Mouse (Mus musculus) midbrain, embryonic 13.5 days (tissue): Measurements from ENCODE around the gene Wiz. TPM values are rescaled to one million over a fixed set of nuclear protein-coding genes. Genes with fewer than 3 reads are reported as not detected.
A peak's percentile ranks its signal among the peaks of the same experiment; 100 is the strongest.

Experiments used
- ATAC-seq: fragments of 200-750 bp; cut with Nextera tagmentation; 2 replicates; pipeline ENCODE4 v1.8.0; 2017; ENCODE audit warnings: mild to moderate bottlenecking, moderate TSS enrichment, moderate library complexity
- H3K27ac ChIP-seq: fragments of 300-500 bp; sonication (generic); 2 replicates; pipeline ENCODE4 v1.5.1; 2015; ENCODE audit warnings: inconsistent platforms, mild to moderate bottlenecking, moderate library complexity
- H3K27me3 ChIP-seq: fragments of 300-500 bp; sonication (generic); 2 replicates; pipeline ENCODE4 v1.6.1; 2015; ENCODE audit warnings: mild to moderate bottlenecking, inconsistent platforms
- H3K36me3 ChIP-seq: fragments of 300-500 bp; sonication (generic); 2 replicates; pipeline ENCODE4 v1.6.1; 2015; ENCODE audit warnings: mild to moderate bottlenecking, inconsistent platforms
- H3K4me1 ChIP-seq: fragments of 300-500 bp; sonication (generic); replicated peaks from 2 replicates; pipeline ENCODE4 v1.6.1; 2015; ENCODE audit warnings: inconsistent platforms
- H3K4me2 ChIP-seq: fragments of 300-500 bp; sonication (generic); replicated peaks from 2 replicates; pipeline ENCODE4 v1.6.1; 2015; ENCODE audit warnings: moderate library complexity, mild to moderate bottlenecking, inconsistent platforms
- H3K4me3 ChIP-seq: fragments of 300-500 bp; sonication (generic); replicated peaks from 2 replicates; pipeline ENCODE4 v1.5.1; 2015; ENCODE audit warnings: mild to moderate bottlenecking, inconsistent platforms
- H3K9ac ChIP-seq: fragments of 300-500 bp; sonication (generic); replicated peaks from 2 replicates; pipeline ENCODE4 v1.6.1; 2015; ENCODE audit warnings: mild to moderate bottlenecking, inconsistent platforms
- H3K9me3 ChIP-seq: fragments of 300-500 bp; sonication (generic); 2 replicates; pipeline ENCODE4 v1.6.1; 2016; ENCODE audit warnings: mild to moderate bottlenecking, inconsistent platforms
- WGBS: fragments of 180-500 bp; shearing (Covaris S2); methylation state at CpG from one replicate; pipeline ENCODE4 v1.1.7; 2015; 5-methylcytosine and 5-hydroxymethylcytosine counted together
- polyA plus RNA-seq: library from polyadenylated mRNA; unstranded; fragments of >200 nt; fragmentation: Nextera tagmentation; extraction: Ambion mirVana; gene quantifications from 2 replicates; pipeline ENCODE4 v1.2.1, GENCODE M21; 2015

Wiz gene
- polyA plus RNA-seq, 1 experiment from 2014 or later: 36.4 TPM

DNA sequence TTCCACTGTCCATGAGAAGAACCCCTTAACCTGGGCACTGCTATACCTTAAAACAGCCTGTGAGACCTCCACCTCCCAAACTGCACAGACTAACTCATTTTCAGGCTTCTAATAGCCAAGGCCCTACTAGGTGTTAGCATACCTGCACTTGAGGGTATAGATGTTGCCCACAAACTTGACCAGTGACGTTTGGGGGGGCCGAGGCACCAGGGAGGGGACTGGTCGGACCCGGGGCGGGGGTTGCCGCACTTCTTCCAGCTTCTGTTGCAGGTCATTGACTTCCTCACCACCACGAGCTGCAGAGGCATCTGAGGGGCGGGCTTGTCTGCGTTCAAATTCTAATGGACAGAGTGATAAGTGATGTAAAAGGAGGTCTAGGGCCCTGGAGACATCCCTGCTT lies 33.0 kb downstream of the Wiz start:
- 82% methylated on average over 9 of the region's 9 CpGs for WGBS
- H3K9me3 ChIP-seq: no peaks in the 10 kb centered on the region
- peaks cover 80% of the 10 kb centered on the region for H3K36me3 ChIP-seq
- ATAC-seq: no peak
- H3K4me1 ChIP-seq: peaks cover 20% of the 10 kb centered on the region
- H3K4me3 ChIP-seq: no peak overlapping the region
- no peak overlapping the region for H3K4me2 ChIP-seq
- no peaks in the 10 kb centered on the region for H3K27me3 ChIP-seq
- no peak overlapping the region for H3K27ac ChIP-seq
- no peak overlapping the region for H3K9ac ChIP-seq

DNA sequence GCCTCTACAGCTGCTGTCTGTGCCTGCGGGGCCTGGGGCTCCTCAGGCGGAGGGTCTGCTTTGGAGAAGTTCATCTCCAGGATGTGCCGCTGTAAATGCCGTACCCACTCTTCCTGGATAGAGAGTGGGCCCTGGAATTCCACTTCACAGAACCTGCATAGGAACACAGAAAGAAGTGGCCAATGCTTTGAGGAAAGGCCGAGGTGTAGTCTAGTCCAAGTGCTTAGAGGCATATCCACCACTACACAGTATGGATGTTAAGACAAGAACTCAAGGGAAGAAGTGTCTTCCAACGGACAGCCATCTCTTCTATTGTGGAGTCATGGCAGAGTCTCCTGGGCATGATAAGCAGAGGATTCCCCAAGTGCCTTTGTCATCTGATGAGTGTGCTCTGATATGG lies 34.2 kb downstream of the Wiz start:
- Histone ChIP-seq H3K9ac (no peak overlapping the region), H3K4me2 (no peak overlapping the region), H3K9me3 (no peaks in the 10 kb centered on the region), H3K4me3 (no peak overlapping the region), H3K27ac (peak overlapping the region; percentile 64; the same call in 1 of the 2 replicates), H3K27me3 (no peaks in the 10 kb centered on the region), H3K4me1 (peaks cover 24% of the 10 kb centered on the region), H3K36me3 (peaks cover 67% of the 10 kb centered on the region)
- no peak for ATAC-seq
- 88% methylated on average over 6 of the region's 6 CpGs for WGBS

DNA sequence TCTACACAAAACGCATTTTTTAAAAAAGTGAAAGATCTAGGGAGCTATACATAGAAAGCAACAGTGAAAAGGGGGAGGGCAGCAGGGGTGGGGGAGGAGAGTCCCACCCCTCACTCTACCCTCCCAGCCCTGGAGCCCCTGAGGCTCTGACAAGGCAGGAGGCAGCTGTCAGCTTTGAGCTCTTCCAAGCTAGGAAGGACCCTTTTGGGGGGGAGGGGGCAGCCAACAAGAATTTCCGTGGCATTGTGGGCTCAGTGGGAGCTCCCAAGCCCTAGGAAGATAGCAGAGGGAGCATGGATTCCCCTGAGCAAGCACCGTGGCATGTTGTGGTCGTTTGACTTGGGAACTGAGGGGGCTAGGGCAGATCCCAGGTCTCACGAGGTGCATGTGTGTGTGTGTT lies 35.0 kb downstream of the Wiz start:
- peaks cover 30% of the 10 kb centered on the region for H3K4me1 ChIP-seq
- H3K9me3 ChIP-seq: no peaks in the 10 kb centered on the region
- no peak for ATAC-seq
- peaks cover 59% of the 10 kb centered on the region for H3K36me3 ChIP-seq
- H3K4me2 ChIP-seq: no peak overlapping the region
- H3K27me3 ChIP-seq: no peaks in the 10 kb centered on the region
- peak overlapping the region; percentile 64 for H3K27ac ChIP-seq
- no peak overlapping the region for H3K4me3 ChIP-seq
- WGBS: 39% methylated on average over 5 of the region's 5 CpGs
- H3K9ac ChIP-seq: peak overlapping the region; percentile 7; the same call in 1 of the 2 replicates

DNA sequence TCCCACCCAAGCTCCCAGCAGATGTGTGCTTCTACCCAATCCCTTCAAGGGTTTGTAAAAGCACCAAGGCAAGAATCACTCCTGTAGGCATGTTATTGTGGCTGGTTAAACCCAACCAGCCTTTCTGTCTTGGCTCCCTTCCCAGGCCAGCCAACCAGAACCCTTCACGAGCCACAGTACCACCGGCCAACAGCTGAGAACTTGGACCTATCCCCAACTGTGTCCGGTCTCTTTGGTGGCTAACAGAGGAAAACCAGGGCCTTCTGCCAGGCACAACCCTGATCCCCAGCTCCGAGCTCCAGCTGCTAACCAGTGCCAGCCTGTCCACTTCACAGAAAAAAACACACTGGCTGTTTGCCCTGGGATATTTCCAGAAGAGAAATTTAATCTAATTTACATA lies 35.5 kb downstream of the Wiz start:
- no peak overlapping the region for H3K4me3 ChIP-seq
- no peak overlapping the region; the same call in none of the 2 replicates for H3K27ac ChIP-seq
- ATAC-seq: no peak
- no peaks in the 10 kb centered on the region for H3K27me3 ChIP-seq
- no peak overlapping the region for H3K9ac ChIP-seq
- H3K4me2 ChIP-seq: no peak overlapping the region
- peaks cover 35% of the 10 kb centered on the region for H3K4me1 ChIP-seq
- peaks cover 54% of the 10 kb centered on the region for H3K36me3 ChIP-seq
- 47% methylated on average over 4 of the region's 4 CpGs for WGBS
- H3K9me3 ChIP-seq: no peaks in the 10 kb centered on the region

DNA sequence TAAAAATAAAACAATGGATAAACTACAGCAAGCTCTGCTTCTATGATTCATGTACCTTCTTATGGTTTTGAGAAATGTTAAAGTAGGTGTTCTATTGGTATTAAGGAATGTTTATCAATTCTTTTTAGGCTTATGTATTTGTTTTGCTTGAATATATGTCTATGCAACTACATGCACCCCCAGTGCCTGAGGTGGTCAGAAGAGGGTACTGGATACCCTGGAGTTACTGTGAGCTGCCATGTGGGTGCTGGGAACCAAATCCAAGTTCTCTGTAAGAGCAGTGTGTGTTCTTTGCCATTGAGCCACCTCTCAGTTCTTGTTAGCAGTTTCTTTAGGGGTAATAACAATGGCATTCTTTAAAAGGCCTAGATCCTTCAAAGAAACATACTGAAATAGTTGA lies 37.5 kb downstream of the Wiz start:
- no peak overlapping the region for H3K27ac ChIP-seq
- no peak overlapping the region for H3K9ac ChIP-seq

DNA sequence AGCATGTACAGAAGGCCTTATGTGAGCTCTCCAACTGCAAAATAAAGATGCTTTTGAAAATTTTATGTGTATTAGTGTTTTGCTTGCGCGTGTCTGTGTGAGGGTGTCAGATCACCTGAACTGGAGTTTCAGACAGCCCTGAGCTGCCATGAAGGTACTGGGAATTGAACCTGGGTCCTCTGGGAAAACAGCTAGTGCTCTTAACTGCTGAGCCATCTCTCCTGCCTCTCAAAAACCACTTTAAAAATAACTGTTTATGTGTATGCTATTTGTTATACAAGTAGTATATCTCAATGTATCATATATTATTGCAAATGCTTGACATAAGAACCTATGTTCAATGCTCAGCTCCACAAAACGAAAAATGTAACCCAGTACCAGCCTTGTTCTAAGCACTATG lies 38.0 kb downstream of the Wiz start:
- 75% methylated on average over 3 of the region's 3 CpGs for WGBS
- Histone ChIP-seq H3K27ac (no peak overlapping the region), H3K36me3 (peaks cover 30% of the 10 kb centered on the region), H3K9ac (no peak overlapping the region), H3K27me3 (no peaks in the 10 kb centered on the region), H3K4me1 (peaks cover 50% of the 10 kb centered on the region), H3K4me2 (peak overlapping the region; percentile 70), H3K9me3 (no peaks in the 10 kb centered on the region), H3K4me3 (peak overlapping the region; percentile 56)
- ATAC-seq: no peak

More for the DNA sequence above, 37.5 kb downstream of the Wiz start:
- Histone ChIP-seq H3K27me3 (no peaks in the 10 kb centered on the region), H3K4me2 (no peak overlapping the region), H3K36me3 (peaks cover 34% of the 10 kb centered on the region), H3K4me3 (no peak overlapping the region), H3K9me3 (no peaks in the 10 kb centered on the region), H3K4me1 (peaks cover 50% of the 10 kb centered on the region)
- ATAC-seq: no peak

DNA sequence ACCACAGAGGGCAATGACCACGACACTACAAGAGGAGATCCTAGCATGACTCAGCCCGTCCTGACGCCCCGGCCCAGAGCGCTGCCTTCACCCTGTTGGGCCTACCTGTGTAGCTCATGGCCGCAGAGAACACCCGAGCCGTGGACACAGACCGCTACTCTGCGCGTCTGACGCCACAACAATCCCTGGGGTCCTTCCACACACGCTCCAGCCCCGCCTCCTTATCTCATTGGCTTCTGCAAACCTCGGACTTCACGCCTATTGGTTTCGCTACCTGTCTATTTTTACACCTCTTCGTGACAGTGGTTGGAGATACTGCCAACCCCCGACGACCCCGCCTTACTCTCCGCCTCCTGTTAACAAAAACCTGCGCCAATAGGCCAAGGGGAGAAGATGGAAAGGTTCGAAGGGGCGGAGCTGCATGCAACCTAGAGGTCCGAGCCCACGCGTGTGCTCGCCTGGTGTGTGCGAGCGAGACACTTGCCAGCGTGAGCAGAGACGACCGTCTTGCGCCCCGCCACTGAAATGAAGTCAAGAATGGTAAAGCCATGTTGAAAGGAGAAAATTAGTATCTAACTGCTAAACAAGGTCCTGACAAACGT lies 38.8 kb downstream of the Wiz start, which contains the start of gene Akap8l:
TSS of gene Akap8l (minus strand) at position 226 of the 602 bp plus-strand sequence.
- no peaks in the 10 kb centered on the region for H3K27me3 ChIP-seq

DNA sequence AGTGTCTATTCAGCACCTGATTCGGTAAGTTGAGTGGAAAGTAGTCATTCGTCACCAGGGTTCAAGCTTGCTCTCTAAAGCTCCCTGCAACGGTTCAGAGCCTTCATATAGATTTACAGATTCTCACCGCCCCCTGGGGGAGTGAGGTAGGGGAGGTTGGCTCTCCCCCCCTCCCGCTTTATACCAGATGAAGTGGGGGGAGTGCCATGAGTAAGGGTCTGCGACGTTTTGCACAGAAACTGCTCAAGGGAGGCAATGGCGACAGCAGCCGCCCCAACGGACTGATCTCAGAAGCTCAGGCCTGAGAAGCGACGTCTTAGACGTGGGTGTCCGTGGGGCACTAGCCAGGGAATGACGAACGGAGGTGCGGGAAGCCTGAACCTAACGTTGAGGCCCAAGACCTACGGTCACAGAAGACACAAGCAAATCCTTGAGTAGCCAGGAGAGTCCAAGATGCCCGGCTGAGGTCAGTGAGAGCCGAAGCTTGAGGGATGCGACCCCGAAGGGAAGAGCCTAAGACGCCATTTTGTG lies 39.3 kb downstream of the Wiz start:
- under 1% methylated on average over 24 of the region's 24 CpGs for WGBS
- Histone ChIP-seq H3K4me2 (peak overlapping the region; percentile 82), H3K9ac (peak overlapping the region; percentile 71), H3K4me1 (peaks cover 50% of the 10 kb centered on the region), H3K9me3 (no peaks in the 10 kb centered on the region), H3K36me3 (peaks cover 18% of the 10 kb centered on the region), H3K27me3 (no peaks in the 10 kb centered on the region), H3K27ac (peak overlapping the region; percentile 83), H3K4me3 (peak overlapping the region; percentile 56)
- no peak; the same call in 1 of the 2 replicates for ATAC-seq

More for the DNA sequence above, 38.8 kb downstream of the Wiz start, which contains the start of gene Akap8l:
- Histone ChIP-seq H3K36me3 (peaks cover 22% of the 10 kb centered on the region), H3K9me3 (no peaks in the 10 kb centered on the region), H3K4me2 (peak within 1 kb of the TSS; percentile 82), H3K27ac (peak within 1 kb of the TSS; percentile 83), H3K4me1 (peaks cover 50% of the 10 kb centered on the region), H3K9ac (peak within 1 kb of the TSS; percentile 71), H3K4me3 (peak within 1 kb of the TSS; percentile 56)
- ATAC-seq: peak; percentile 97
- under 1% methylated on average over 37 of the region's 37 CpGs for WGBS

DNA sequence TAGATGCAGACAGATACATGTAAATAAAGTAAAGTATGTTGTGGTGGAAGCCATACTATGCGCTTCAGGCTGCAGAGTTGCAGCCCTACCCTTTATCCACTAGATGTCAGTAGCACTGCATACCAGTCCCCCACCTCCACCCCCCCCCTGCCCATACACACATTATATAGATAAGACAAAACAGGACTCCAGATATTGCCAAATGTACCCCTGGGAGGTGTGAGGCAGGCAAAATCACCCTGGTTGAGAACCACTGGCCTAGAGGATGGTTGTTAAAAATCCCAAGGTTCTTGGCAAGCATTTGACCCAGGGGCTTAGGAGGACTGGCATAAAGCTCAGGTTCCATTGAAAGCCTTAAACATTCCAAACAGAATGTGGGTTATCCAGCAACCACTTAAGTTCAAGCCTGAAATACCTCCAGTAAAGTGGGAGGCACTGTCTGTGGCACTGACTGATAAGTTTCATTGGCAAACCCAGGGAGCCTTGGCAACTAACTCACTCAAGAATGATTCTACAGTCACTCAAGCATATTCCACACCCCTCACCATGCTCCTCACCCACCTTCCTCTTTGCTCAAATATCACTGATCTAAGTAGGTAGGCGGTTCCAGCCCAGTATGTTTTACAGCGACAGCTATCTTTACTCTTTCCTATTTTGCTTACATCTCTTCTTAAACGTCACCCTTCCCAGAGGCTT lies 40.1 kb downstream of the Wiz start:
- WGBS: 20% methylated on average over 4 of the region's 4 CpGs
- H3K4me2 ChIP-seq: peak overlapping the region; percentile 82
- H3K9me3 ChIP-seq: no peaks in the 10 kb centered on the region
- H3K36me3 ChIP-seq: peaks cover 18% of the 10 kb centered on the region
- H3K9ac ChIP-seq: peak overlapping the region; percentile 71
- H3K4me1 ChIP-seq: peaks cover 43% of the 10 kb centered on the region
- H3K27me3 ChIP-seq: no peaks in the 10 kb centered on the region
- ATAC-seq: no peak
- H3K27ac ChIP-seq: peak overlapping the region; percentile 83; the same call in 1 of the 2 replicates
- H3K4me3 ChIP-seq: peak overlapping the region; percentile 56

DNA sequence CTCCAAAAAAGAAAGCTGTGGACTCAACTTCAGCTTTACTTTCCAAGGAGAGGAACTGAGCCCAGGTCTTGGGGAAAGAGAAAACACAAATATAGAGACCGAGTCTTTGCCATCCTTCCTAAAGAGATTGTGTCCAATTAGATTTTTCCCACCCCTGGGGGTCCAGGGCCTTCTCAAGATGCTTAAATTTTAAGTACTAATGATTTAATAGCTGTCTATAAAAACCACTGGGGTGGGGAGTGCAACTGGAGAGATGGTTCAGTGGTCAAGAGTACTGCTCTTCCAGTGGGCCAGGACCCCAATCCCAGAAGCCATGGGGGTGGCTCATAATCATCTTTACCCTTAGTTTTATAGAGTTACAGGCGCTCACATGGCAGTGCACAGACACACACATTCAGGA lies 40.8 kb downstream of the Wiz start:
- peak overlapping the region; percentile 56 for H3K4me3 ChIP-seq
- H3K27ac ChIP-seq: no peak overlapping the region
- no peak for ATAC-seq
- H3K27me3 ChIP-seq: no peaks in the 10 kb centered on the region
- peak overlapping the region; percentile 71; the same call in 1 of the 2 replicates for H3K9ac ChIP-seq
- peaks cover 41% of the 10 kb centered on the region for H3K4me1 ChIP-seq
- WGBS: 94% methylated on average over 2 of the region's 2 CpGs
- H3K36me3 ChIP-seq: peaks cover 17% of the 10 kb centered on the region
- H3K4me2 ChIP-seq: peak overlapping the region; percentile 82
- no peaks in the 10 kb centered on the region for H3K9me3 ChIP-seq

DNA sequence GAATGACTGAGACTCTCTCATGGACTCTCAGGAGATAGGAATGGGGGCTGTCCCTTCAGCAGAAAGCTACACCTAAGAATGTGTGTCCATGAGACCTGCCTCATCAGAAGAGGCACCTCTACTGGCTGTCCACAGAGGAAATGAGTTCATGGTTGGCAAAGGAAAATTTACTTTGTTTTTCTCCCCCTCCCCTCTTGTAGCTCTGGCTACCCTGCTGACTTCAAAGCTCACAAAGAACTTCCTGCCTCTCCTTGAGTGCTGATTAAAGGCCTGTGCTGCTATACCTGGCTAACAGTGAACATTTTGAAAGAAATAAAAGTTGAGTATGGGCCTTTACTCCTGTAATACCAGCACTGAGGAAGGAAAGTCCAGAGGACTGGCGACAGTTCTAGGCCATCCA lies 48.1 kb downstream of the Wiz start:
- H3K27me3 ChIP-seq: no peaks in the 10 kb centered on the region
- no peaks in the 10 kb centered on the region for H3K9me3 ChIP-seq
- no peak overlapping the region for H3K27ac ChIP-seq
- no peaks in the 10 kb centered on the region for H3K4me1 ChIP-seq
- ATAC-seq: no peak
- H3K36me3 ChIP-seq: peaks cover 62% of the 10 kb centered on the region
- H3K9ac ChIP-seq: no peak overlapping the region
- no peak overlapping the region for H3K4me3 ChIP-seq
- H3K4me2 ChIP-seq: no peak overlapping the region
- 97% methylated on average over 1 of the region's 1 CpGs for WGBS

DNA sequence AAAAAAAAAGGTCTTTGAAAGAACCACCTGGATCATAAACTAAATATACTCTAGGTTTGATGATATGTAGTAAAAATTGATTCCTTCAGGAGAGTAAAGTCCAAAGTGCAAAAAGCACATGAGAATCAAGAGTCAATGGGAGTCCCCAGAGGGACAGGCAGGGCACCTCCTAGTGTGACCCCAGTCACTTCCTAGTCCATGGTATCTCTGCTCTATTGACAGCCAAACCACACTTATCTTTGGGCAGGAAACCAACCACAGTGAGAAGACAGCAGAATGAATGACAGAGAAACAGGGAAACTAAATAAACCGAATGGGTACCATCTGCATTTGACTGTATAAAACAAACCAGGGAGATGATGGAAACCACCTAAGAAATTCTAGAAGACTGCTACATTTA lies 49.1 kb downstream of the Wiz start:
- Histone ChIP-seq H3K36me3 (peaks cover 71% of the 10 kb centered on the region), H3K27me3 (no peaks in the 10 kb centered on the region), H3K4me2 (no peak overlapping the region)

More for the DNA sequence above, 49.1 kb downstream of the Wiz start:
- ATAC-seq: no peak
- no peak overlapping the region for H3K27ac ChIP-seq
- H3K9me3 ChIP-seq: no peaks in the 10 kb centered on the region
- no peak overlapping the region for H3K4me3 ChIP-seq
- H3K9ac ChIP-seq: no peak overlapping the region
- no peaks in the 10 kb centered on the region for H3K4me1 ChIP-seq
- WGBS: 94% methylated on average over 1 of the region's 1 CpGs
